Mouse (Mus musculus) urinary bladder, postnatal 14 days (tissue): ENCODE measurements at regions not wholly inside any gene's neighbourhood (a gene's known extent, or its start where the extent isn't known, plus 50 kb on each side); places are given as distances from the start of the nearest gene placed in this dataset.
"Not testable (repeated sequence)": the region's sequence is repeated elsewhere in the genome, so short reads cannot be mapped to it uniquely, and the experiment has no call there.

ENCODE experiments used
- DNase-seq: peaks from one replicate; pipeline ENCODE4 v3.0.0; 2021; ENCODE audit warnings: low spot score

DNA sequence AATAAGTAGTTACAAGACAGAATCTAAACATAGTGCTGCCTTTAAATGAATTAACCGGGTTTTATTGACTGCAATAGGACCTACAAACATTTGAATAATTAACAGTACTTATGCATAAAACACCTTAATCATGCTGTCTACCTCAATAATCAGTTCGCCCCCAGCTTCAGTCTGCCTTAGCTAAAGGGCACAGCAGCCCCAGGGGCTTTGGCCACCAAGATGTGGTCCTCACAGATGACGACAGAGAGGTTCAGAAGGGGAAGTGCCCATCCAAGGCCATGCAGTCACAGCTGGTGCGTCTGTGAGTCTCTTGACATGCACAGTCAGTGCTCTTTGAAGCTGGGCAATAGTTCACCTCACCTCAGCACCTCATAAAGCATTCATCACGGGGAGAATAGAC lies 452.8 kb upstream of the Jmjd1c start:
- no peak for DNase-seq

- no peak for DNase-seq
These were observed 438.4 kb upstream of the Jmjd1c start for GRCm38 (mm10) chr10:66657520-66657919.

DNA sequence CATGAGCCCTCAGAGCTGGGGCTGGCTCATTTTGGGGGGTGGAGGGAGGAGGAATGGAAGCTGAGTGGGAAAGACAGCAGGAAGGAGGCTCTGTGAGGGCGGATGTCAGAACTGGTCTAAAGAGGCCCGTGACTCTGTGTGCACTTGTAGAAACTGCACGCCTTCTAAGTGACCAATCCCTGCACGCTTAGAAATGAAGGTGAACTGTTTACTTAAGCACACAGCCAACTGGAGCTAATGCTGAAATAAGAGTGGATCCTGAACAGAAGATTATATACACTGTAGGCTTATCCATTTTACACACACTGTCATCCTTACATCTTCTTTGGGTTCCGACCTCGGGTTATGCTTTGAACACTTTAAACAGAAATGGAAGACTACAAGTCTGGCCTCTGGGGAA lies 412.8 kb upstream of the Jmjd1c start:
- no peak for DNase-seq

DNA sequence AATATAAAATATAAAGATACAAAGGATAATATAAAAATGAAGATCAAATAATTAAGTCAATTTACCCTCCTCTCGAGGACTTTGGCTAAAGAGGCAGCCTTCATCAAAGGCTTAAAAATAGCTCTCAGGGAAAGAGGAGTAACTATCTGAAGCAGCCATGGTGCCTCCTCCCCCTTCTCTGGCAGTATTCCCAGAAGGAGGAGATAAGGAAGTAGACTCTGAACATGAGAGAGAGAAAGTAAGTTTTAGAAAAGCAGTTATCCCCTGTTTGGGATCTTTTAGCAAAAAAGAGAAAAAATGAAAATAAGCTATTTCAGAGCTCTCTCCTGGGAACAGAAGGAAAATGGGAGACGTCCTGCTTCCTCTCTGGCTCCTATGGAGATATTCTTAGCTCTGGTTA lies 406.7 kb upstream of the Jmjd1c start:
- not testable (repeated sequence) for DNase-seq

GRCm38 (mm10) chr10:66694549-66695285 lies 401.2 kb upstream of the Jmjd1c start:
- DNase-seq = no peak

- DNase-seq = not testable (repeated sequence)
These were observed 381.0 kb upstream of the Jmjd1c start for GRCm38 (mm10) chr10:66714926-66715325.

GRCm38 (mm10) chr10:66717909-66718308 lies 378.0 kb upstream of the Jmjd1c start:
- peak; percentile 8 for DNase-seq

GRCm38 (mm10) chr10:66719796-66720195 lies 376.1 kb upstream of the Jmjd1c start:
- DNase-seq = no peak

DNA sequence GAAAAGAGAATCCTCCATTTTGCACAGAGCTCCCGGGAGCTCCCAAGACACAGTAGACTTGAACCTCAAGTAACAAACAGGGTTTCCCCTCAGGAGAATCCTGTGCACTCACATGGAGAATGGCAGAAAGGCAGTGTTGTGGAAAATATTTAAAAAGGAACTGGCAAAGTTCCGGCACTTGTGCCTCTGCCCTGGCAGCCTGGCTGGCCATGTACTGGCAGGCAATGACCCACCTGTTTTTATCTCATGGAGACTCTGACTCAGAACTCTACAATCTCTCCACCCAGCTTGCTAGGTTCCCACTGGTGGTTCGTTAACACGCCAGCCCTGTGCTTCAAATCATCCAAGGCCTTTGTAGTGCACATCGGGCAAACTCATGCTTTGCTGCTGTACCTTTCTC lies 362.3 kb upstream of the Jmjd1c start:
- no peak for DNase-seq

GRCm38 (mm10) chr10:66734853-66735252 lies 361.1 kb upstream of the Jmjd1c start:
- no peak for DNase-seq

DNA sequence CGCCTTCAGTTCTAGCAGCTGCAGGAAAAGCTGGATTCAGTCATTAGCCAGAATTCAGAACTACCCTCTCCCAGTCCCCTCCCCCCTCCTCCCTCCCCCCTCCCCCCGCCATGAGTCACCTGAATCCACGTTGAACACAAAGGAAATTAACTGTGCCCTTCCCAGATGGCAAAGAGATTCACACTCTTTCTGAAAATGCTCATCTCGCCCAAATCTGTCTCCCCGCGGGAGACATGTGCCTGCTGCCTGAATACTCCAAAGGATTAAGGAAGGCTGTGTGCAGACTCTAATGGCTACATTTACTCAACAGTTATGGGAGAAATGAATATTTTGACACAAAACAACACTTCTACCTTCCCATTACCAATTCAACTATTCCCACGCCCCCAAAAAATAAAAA lies 356.9 kb upstream of the Jmjd1c start:
- no peak for DNase-seq

GRCm38 (mm10) chr10:66741819-66742218 lies 354.1 kb upstream of the Jmjd1c start:
- peak; percentile 9 for DNase-seq

DNA sequence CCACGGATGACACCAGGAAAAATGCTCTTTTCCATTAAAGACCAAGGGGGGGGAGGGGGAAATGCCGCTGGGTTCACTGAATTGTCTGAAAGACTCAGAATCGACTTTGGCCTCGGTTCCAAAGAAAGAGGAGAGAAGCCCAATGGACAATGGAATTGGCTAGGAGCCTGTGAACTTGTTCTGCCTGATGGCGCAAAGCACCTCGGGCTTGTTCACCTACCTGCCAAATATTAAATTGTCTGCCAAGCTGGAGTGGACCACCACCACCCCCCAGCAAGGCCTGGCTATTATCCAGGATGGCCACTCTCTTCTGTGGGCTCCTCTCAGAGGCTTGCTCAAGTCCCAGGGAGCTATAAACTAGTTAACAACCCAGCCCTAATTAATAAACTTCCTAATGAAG lies 352.7 kb upstream of the Jmjd1c start:
- DNase-seq = no peak

GRCm38 (mm10) chr10:66745871-66746270 lies 350.1 kb upstream of the Jmjd1c start:
- no peak for DNase-seq

DNA sequence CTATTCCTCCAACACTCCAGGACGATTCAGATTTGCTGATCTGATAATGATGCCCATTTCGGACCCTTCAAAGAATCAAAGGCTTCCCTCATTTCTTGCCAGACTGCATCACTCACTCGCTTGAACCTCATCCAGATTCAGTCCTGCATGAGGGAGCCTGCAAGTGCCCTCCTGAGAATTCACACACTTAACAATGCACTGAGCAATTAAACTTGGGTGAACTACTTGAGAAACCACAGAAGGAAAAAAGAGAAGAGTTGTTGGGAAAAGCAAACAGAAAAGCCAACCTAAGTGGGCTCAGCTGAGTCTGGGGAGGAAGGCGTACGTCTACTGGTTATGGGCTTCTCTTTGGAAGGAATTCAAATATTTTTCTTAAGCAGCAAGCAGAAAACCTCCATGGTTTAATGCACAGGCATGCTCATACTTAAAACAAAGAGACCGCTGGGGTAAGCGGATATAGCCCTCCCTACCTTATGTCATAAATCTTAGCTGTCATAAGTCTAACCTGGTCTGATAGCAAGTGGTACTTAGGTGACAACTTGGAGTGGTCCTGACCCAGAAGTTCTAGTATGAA lies 343.6 kb upstream of the Jmjd1c start:
- DNase-seq = no peak

DNA sequence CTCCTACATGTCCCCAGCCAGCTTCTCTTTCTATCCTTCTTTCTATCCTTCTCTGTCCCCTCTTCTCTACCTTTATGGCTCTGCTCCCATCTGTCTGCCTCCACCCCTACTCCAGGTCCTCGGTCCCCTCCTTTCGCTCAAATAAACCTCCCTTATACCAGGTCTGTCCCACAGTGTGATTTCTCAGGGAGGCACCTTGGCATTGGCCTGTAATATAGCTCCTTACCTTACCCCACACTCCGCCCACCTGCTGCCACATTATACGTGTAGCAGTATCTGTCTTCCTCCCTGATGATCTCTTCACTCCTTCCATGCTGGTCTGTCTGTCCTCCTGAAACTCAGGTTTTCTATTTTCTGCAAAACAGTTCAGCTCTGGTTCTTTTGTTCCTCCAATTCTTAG lies 339.1 kb upstream of the Jmjd1c start:
- no peak for DNase-seq

GRCm38 (mm10) chr10:66770161-66771030 lies 325.5 kb upstream of the Jmjd1c start:
- no peak for DNase-seq

GRCm38 (mm10) chr10:66780335-66781170 lies 315.4 kb upstream of the Jmjd1c start:
- DNase-seq = no peak

DNA sequence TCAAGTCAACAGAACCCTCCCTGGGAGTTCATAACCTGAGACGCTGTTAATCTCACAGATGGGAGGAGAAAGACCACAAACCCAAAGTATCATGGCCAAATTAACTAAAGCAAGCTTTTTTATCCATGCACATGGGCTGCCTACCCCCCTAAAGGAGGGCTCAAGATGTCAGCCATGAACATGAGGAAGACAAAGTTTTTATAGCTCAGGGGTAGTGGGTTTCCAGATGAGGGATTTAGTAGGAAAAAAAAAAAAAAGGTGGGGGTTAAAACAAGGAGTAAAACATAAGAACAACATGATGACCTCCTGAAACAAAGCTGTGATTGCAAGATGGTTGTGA lies 314.8 kb upstream of the Jmjd1c start:
- DNase-seq = no peak

DNA sequence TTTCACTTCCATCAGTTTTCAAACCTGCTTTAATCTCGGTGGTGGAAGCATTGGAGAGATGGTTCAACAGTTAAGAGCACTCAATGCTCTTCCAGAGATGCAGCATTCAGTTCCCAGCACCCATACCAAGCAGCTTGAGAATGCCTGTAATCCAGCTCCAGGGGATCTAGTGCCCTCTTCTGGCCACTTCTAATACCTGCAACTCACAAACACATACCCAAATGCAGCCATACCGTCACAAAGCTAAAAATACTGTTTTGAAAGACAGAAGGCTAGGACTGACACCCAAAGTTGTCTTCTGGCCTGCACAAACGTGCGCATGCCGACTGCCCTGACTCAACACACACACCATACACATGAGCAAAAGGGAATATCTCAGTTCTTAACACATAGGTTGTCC lies 313.9 kb upstream of the Jmjd1c start:
- no peak for DNase-seq

DNA sequence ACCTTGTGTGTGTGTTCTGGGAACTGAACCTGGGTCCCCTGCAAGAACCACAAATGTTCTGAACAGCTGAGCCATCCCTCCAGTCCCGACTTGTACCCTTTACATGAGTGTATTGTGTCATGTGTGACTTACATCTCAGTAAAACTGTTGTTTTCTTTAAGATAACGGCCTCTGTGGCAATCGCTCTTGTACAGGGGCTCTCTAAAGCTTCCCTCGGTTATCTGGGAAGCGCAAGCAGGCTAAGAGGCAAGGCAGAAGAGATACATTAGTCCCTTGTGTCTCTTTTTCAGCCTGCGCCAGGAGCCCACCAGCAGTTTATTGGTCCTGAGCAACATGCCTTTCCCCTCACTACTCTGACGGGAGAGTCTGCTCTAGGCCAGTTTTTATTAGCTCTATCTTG lies 308.1 kb upstream of the Jmjd1c start:
- DNase-seq = no peak

DNA sequence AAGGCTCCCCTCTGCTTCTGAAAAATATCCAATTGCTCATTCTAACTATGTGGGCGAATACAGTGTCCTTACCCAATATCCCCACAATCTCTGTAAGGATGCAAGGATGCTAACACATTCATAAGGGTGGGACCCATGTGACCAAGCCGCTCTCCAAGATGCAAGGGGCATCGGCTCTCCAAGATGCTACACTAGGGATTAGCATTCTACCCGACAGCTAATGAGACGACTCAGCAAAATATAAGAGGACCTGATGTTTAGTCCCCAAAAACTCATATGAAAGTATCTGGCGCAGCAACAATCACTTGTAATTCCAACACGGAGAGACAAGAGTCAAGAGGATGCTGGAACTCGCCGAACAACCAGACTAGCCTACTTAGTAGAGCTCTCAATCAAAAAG lies 299.6 kb upstream of the Jmjd1c start:
- DNase-seq = no peak
